10 mouse cellular contexts compared by ENCODE assay signal in the genomic region with DNA sequence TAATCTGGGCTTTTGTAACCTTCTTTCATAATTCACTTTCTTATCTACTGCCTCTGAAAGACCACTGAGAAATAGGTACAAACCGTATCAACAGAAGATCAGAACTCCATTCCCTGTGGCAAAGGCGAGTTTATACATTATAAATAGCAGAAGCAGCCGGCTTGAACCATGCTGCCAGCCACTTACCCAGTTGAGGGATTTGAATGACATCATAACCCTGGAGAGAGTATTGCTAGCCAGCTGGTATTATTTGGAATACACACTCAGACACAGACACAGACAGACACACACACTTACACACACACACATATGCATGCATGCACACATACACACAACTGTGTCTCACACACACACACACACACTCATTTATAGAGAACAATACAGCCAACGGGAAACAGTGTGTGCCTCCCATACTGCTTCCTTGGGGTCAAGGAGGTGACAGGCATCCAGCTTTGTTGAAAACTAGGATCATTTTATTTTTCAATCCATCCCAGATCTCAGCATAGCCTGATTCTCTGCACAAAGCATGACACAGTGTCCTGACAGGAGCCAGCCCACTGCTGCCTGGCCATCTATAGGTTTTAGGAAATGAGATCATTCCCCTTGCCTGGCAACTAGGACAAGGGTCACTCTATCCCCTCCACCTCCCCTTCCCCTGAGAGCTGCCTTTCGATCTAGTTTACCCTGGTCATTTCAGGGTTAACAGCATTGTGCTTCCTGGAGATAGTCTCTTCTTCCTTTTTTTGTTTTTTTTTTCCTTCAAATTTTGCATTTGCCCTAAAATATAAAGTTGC. TPM values are rescaled to one million over a fixed set of nuclear protein-coding genes. Genes with fewer than 3 reads are reported as not detected.
DNase-seq lines count a peak whose midpoint lies in the region; ATAC-seq lines count a peak whose summit lies in the region.
"Had no signal": no experiment of that assay in that cellular context is flagged by ENCODE, and none has a peak within 500 bp of the region (broad histone marks: within the 10 kb centered on the region; RNA-seq: fewer than 3 reads in every experiment).

Gene Igf1, plus strand, starts transcription at position 253 of the 794 bp plus-strand sequence.

- H3K4me3 ChIP-seq in heart, embryonic 13.5 days = peak within 1 kb of the TSS; percentile 64
- H3K4me3 ChIP-seq in liver, embryonic 12.5 days = no peak within 1 kb of the TSS; the same call in 1 of the 2 replicates

- peaks cover 55% of the 10 kb centered on the region for H3K4me1 ChIP-seq in heart, embryonic 13.5 days
- peaks cover 5% of the 10 kb centered on the region for H3K4me1 ChIP-seq in liver, embryonic 12.5 days

- ATAC-seq in heart, embryonic 13.5 days (ENCODE audit: extremely low read depth, insufficient number of reproducible peaks, low FRiP score, low TSS enrichment) = 0 out of 2 replicates have a peak, but pooled peaks have one; percentile 28
- ATAC-seq in liver, embryonic 12.5 days = no peak; the same call in 1 of the 2 replicates

- peaks cover 3% of the 10 kb centered on the region; the same call in 1 of the 2 replicates for H3K36me3 ChIP-seq in heart, embryonic 13.5 days
- H3K36me3 ChIP-seq in liver, embryonic 12.5 days = no peaks in the 10 kb centered on the region
- H3K36me3 ChIP-seq: liver, embryonic 13.5 days had no signal

- H3K27ac ChIP-seq in heart, embryonic 13.5 days (replicated peaks) = peak within 1 kb of the TSS; percentile 90
- no peak within 1 kb of the TSS for H3K27ac ChIP-seq in liver, embryonic 12.5 days

- peak within 1 kb of the TSS; percentile 74 for H3K4me2 ChIP-seq in heart, embryonic 13.5 days
- peak within 1 kb of the TSS; percentile 50; the same call in 1 of the 2 replicates for H3K4me2 ChIP-seq in liver, embryonic 12.5 days

- 19% methylated on average over 5 of the region's 5 CpGs for whole genome bisulfite sequencing in heart, embryonic 13.5 days
- 12% methylated on average over 5 of the region's 5 CpGs for WGBS in liver, embryonic 12.5 days (ENCODE audit: insufficient replicate concordance)

- H3K27me3 ChIP-seq in heart, embryonic 13.5 days (replicated peaks) = no peaks in the 10 kb centered on the region
- H3K27me3 ChIP-seq in liver, embryonic 12.5 days (replicated peaks) = peaks cover 56% of the 10 kb centered on the region

- H3K9me3 ChIP-seq in heart, embryonic 13.5 days = peaks cover 7% of the 10 kb centered on the region; the same call in 1 of the 2 replicates
- H3K9me3 ChIP-seq in liver, embryonic 12.5 days (replicated peaks) = no peaks in the 10 kb centered on the region
- H3K9me3 ChIP-seq: liver, embryonic 13.5 days had no signal

- H3K9ac ChIP-seq in heart, embryonic 13.5 days = peak within 1 kb of the TSS; percentile 88
- no peak within 1 kb of the TSS for H3K9ac ChIP-seq in liver, embryonic 12.5 days
- H3K9ac ChIP-seq: liver, embryonic 13.5 days had no signal

- no peak for DNase-seq in layer of hippocampus, postnatal 14 days (ENCODE audit: low spot score in 2 of 2)
- no peak for DNase-seq in layer of hippocampus, adult 9-11 months
- peak; percentile 41 for DNase-seq in embryo, embryonic 10.5 days (ENCODE audit: low spot score)
- no peak for DNase-seq in ovary, postnatal 14 days (ENCODE audit: low spot score)
- no peak for DNase-seq in Muller cell, postnatal 12 days (ENCODE audit: inconsistent ontology term)
- no peak for DNase-seq in kidney, adult 8-10 months
- DNase-seq: liver, embryonic 13.5 days had no signal

RNA-seq across cellular contexts. Expression of gene Igf1, which starts in this region (rescaled TPM):
- total RNA-seq in layer of hippocampus, postnatal 14 days (2021) = 10 to 100 TPM; 12.7 to 16.0 TPM
- polyA plus RNA-seq in heart, embryonic 13.5 days (2015; fragmentation: Nextera tagmentation; extraction: Ambion mirVana) = 34.3 and 39.5 TPM in 2 replicates
- polyA plus RNA-seq in liver, embryonic 12.5 days (2016; fragmentation: Nextera tagmentation; extraction: Ambion mirVana) = 11.2 and 11.5 TPM in 2 replicates
- total RNA-seq: MEL had no signal
